Mouse (Mus musculus): ENCODE results near the gene P2ry6. TPM values are rescaled to one million over a fixed set of nuclear protein-coding genes. Genes with fewer than 3 reads are reported as not detected.

The P2ry6 gene
- polyA plus RNA-seq, 1 experiment from 2014 or later, result 10.9 TPM

GRCm38 (mm10) chr7:100990636-100991311 is 16.3 kb upstream of the P2ry6 start:
- H3K36me3 ChIP-seq (ENCODE audit: insufficient read depth), result no peaks in the 10 kb centered on the region
- no peak overlapping the region for H3K4me3 ChIP-seq (ENCODE audit: low read depth, low read length)
- no peak for ATAC-seq (ENCODE audit: insufficient read depth)
- H3K4me1 ChIP-seq (ENCODE audit: insufficient read depth), result peaks cover 10% of the 10 kb centered on the region; the same call in 1 of the 2 replicates
- 49% methylated on average over 9 of the region's 9 CpGs for WGBS
- DNase-seq, result peak; percentile 69
- H3K9ac ChIP-seq, result no peak overlapping the region
- no peaks in the 10 kb centered on the region for H3K27me3 ChIP-seq (ENCODE audit: insufficient read depth, low read length)
- no peak for TF ChIP-seq CTCF (IDR thresholded peaks at IDR 0.05; ENCODE audit: low read depth)
- H3K9me3 ChIP-seq (ENCODE audit: low read depth, low read length), result no peaks in the 10 kb centered on the region
- 0 out of 2 replicates have a peak overlapping the region, but pooled peaks have one; percentile 39 for H3K27ac ChIP-seq (ENCODE audit: low read depth)
- H3K4me2 ChIP-seq, result no peak overlapping the region

GRCm38 (mm10) chr7:100988092-100988491 is 13.6 kb upstream of the P2ry6 start:
- Histone ChIP-seq H3K27me3 (ENCODE audit: insufficient read depth, low read length) (no peaks in the 10 kb centered on the region), H3K4me2 (no peak overlapping the region), H3K36me3 (ENCODE audit: insufficient read depth) (no peaks in the 10 kb centered on the region), H3K4me3 (ENCODE audit: low read depth, low read length) (no peak overlapping the region), H3K4me1 (ENCODE audit: insufficient read depth) (peaks cover 17% of the 10 kb centered on the region; the same call in 1 of the 2 replicates), H3K9ac (no peak overlapping the region), H3K9me3 (ENCODE audit: low read depth, low read length) (no peaks in the 10 kb centered on the region), H3K27ac (ENCODE audit: low read depth) (peak overlapping the region; percentile 44; the same call in 1 of the 2 replicates)
- peak; percentile 86 for TF ChIP-seq CTCF (IDR thresholded peaks at IDR 0.05; ENCODE audit: low read depth)
- WGBS, result 5% methylated on average over 9 of the region's 9 CpGs
- peak; percentile 80 for ATAC-seq (ENCODE audit: insufficient read depth)
- DNase-seq, result peak; percentile 96

- Histone ChIP-seq H3K9me3 (ENCODE audit: low read depth, low read length) (no peaks in the 10 kb centered on the region), H3K4me3 (ENCODE audit: low read depth, low read length) (no peak overlapping the region), H3K4me1 (ENCODE audit: insufficient read depth) (peaks cover 13% of the 10 kb centered on the region; the same call in 1 of the 2 replicates), H3K27ac (ENCODE audit: low read depth) (peak overlapping the region; percentile 81), H3K36me3 (ENCODE audit: insufficient read depth) (no peaks in the 10 kb centered on the region), H3K4me2 (peak overlapping the region; percentile 16), H3K27me3 (ENCODE audit: insufficient read depth, low read length) (no peaks in the 10 kb centered on the region), H3K9ac (no peak overlapping the region)
- WGBS, result 32% methylated on average over 21 of the region's 21 CpGs
- ATAC-seq (ENCODE audit: insufficient read depth), result peak; percentile 83
- peak; percentile 86 for DNase-seq
- peak; percentile 30; the same call in 1 of the 2 replicates for TF ChIP-seq CTCF (IDR thresholded peaks at IDR 0.05; ENCODE audit: low read depth)
Observed at GRCm38 (mm10) chr7:100984452-100985395, 10.3 kb upstream of the P2ry6 start.

- no peaks in the 10 kb centered on the region for H3K36me3 ChIP-seq (ENCODE audit: insufficient read depth)
- H3K27ac ChIP-seq (ENCODE audit: low read depth), result peak overlapping the region; percentile 79
- 17% methylated on average over 2 of the region's 2 CpGs for WGBS
- H3K9ac ChIP-seq, result no peak overlapping the region
- peak overlapping the region; percentile 45 for H3K4me2 ChIP-seq
- H3K27me3 ChIP-seq (ENCODE audit: insufficient read depth, low read length), result peaks cover 3% of the 10 kb centered on the region; the same call in 1 of the 2 replicates
- H3K9me3 ChIP-seq (ENCODE audit: low read depth, low read length), result no peaks in the 10 kb centered on the region
- ATAC-seq (ENCODE audit: insufficient read depth), result peak; percentile 95
- peak; percentile 98 for DNase-seq
- no peak overlapping the region for H3K4me3 ChIP-seq (ENCODE audit: low read depth, low read length)
- H3K4me1 ChIP-seq (ENCODE audit: insufficient read depth), result peaks cover 21% of the 10 kb centered on the region
- TF ChIP-seq CTCF (IDR thresholded peaks at IDR 0.05; ENCODE audit: low read depth), result no peak
Observed at GRCm38 (mm10) chr7:100979175-100979574, 4.7 kb upstream of the P2ry6 start.

GRCm38 (mm10) chr7:100978171-100978570 is 3.7 kb upstream of the P2ry6 start:
- H3K4me1 ChIP-seq (ENCODE audit: insufficient read depth), result peaks cover 26% of the 10 kb centered on the region
- H3K9ac ChIP-seq, result no peak overlapping the region
- peaks cover 6% of the 10 kb centered on the region; the same call in 1 of the 2 replicates for H3K27me3 ChIP-seq (ENCODE audit: insufficient read depth, low read length)
- TF ChIP-seq CTCF (IDR thresholded peaks at IDR 0.05; ENCODE audit: low read depth), result no peak
- H3K36me3 ChIP-seq (ENCODE audit: insufficient read depth), result no peaks in the 10 kb centered on the region
- H3K9me3 ChIP-seq (ENCODE audit: low read depth, low read length), result no peaks in the 10 kb centered on the region
- DNase-seq (no peak), ATAC-seq (ENCODE audit: insufficient read depth) (no peak)
- WGBS, result 81% methylated on average over 5 of the region's 5 CpGs
- H3K27ac ChIP-seq (ENCODE audit: low read depth), result peak overlapping the region; percentile 79; the same call in 1 of the 2 replicates
- H3K4me2 ChIP-seq, result peak overlapping the region; percentile 45; the same call in 1 of the 2 replicates
- no peak overlapping the region for H3K4me3 ChIP-seq (ENCODE audit: low read depth, low read length)

GRCm38 (mm10) chr7:100972875-100973274 is 1.6 kb downstream of the P2ry6 start:
- Histone ChIP-seq H3K9ac (no peak overlapping the region), H3K4me3 (ENCODE audit: low read depth, low read length) (no peak overlapping the region), H3K9me3 (ENCODE audit: low read depth, low read length) (no peaks in the 10 kb centered on the region), H3K27ac (ENCODE audit: low read depth) (no peak overlapping the region), H3K27me3 (ENCODE audit: insufficient read depth, low read length) (peaks cover 6% of the 10 kb centered on the region; the same call in 1 of the 2 replicates), H3K36me3 (ENCODE audit: insufficient read depth) (no peaks in the 10 kb centered on the region), H3K4me1 (ENCODE audit: insufficient read depth) (peaks cover 20% of the 10 kb centered on the region), H3K4me2 (no peak overlapping the region)
- WGBS, result 34% methylated on average over 3 of the region's 3 CpGs
- ATAC-seq (ENCODE audit: insufficient read depth), result no peak
- DNase-seq, result no peak
- no peak for TF ChIP-seq CTCF (IDR thresholded peaks at IDR 0.05; ENCODE audit: low read depth)
